Mouse (Mus musculus): ENCODE data around the gene D430041D05Rik.

DNA sequence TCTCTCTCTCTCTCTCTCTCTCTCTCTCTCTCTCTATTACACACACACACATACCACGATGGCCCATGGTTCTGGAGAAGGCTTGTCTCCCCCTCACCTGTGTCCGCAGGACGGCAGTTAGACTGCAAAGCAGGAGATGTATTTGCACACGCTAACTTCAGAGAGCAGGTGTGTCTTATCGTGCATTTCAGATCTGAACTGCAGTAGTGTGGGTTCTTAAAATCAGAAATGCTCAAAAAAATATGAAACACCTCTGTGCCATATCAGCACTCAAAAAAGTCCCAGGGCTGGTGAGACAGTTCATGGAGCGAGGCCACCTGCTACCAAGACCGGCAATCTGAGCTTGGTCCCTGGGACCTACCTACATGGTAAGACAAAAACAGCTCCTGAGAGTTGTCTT is 993 bp upstream of the D430041D05Rik start:
- TF ChIP-seq POLR2A (IDR thresholded peaks at IDR 0.05; ENCODE audit: insufficient read length, low read depth) (no peak), TCF12 (IDR thresholded peaks at IDR 0.05; ENCODE audit: insufficient read depth, poor library complexity, severe bottlenecking) (no peak), USF1 (IDR thresholded peaks at IDR 0.05; ENCODE audit: low read depth) (no peak), E2F4 (IDR thresholded peaks at IDR 0.05; ENCODE audit: insufficient read depth) (no peak), REST (IDR thresholded peaks at IDR 0.05; ENCODE audit: insufficient read depth, insufficient read length) (no peak), TCF3 (IDR thresholded peaks at IDR 0.05; ENCODE audit: insufficient read length, low read depth) (no peak), POLR2AphosphoS2 (IDR thresholded peaks at IDR 0.05; ENCODE audit: insufficient read length, low read depth) (no peak), MAX (IDR thresholded peaks at IDR 0.05; ENCODE audit: low read depth) (no peak), MYOG (IDR thresholded peaks at IDR 0.05; ENCODE audit: control insufficient read depth in 1 of 3, insufficient read depth in 1 of 3, insufficient read length in 2 of 3, low read depth in 2 of 3) (no peak)

Data from myocyte (in vitro differentiated cells).